Mouse (Mus musculus): Measurements from ENCODE around the gene Pkhd1.

Pkhd1 gene

DNA sequence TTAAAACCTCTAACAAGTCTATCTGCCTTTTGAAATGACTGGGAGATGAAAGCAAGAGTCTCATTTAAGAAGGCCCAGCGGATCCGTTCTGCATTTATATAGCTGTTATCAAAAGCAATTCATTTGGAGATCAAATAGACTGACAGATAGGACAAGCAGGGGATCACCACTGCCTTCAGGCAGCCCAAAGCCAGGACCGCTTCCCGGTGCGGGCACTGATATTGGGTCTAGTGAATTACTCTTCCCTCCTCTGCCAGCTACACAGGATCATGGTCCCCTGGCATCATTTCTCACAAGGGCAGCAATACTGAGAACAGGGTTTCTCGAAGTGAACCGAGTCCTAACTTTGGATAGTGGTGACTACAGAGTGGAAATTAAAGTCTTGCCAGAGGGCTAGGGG lies 582.6 kb downstream of the Pkhd1 start:
- ATAC-seq (ENCODE audit: insufficient number of reproducible peaks, low FRiP score, low TSS enrichment), result no peak

DNA sequence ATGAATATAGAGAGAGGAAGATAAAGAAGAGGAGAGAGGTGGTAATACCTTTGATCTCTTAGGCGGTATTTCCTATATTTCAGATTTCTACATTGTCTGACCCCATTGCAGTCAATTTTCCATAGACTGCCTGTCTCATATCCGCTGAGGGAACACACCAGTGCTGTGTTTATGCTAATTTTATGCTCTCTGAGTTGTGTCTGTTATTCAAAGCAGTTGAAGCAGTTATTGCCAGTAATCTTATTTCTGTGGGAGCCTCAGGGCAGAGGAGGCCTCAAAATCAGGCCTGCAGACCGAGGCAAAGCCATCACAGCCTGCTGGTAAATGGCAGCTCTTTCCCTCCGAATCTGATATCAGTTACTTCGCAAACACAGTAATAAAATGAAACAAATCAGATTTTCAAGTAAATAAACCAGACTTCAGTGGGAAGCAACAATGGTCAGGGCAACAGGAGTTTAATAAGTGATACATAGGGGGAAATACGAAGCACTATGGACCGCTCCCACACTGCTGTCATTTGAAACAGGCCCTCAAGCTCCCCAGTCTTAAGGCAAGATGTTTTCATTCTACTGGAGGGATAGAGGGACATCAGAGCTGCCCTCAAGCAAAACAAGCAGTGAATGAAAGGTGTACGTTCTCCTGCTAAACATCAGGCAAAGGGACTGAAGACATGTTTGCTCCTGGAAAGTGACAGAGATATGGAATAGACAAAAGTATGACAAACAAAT lies 599.5 kb downstream of the Pkhd1 start:
- no peak for ATAC-seq (ENCODE audit: insufficient number of reproducible peaks, low FRiP score, low TSS enrichment)

DNA sequence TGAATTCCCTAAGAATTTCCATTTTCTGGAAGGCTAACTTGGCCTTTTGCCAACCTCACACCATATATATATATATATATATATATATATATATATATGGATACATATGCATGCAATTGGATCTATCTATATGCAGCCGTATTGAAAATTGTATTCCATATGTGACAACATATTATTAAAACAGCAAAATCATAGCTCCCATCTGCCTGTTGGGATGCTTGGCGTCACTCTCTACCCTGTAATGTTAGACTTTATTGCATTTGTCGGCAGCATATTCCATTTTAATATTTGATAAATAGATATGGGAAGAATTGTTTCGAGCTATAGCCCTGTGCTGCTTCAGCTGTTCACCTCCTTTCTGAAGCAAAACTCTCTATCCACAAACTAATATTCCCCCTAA lies 600.2 kb downstream of the Pkhd1 start:
- ATAC-seq (ENCODE audit: insufficient number of reproducible peaks, low FRiP score, low TSS enrichment), result no peak

All from cerebellum, adult (tissue).